Mouse (Mus musculus) embryonic facial prominence, embryonic 11.5 days (tissue): Measurements from ENCODE around the gene Taar3. TPM values are rescaled to one million over a fixed set of nuclear protein-coding genes. Genes with fewer than 3 reads are reported as not detected.

Experiments
- ATAC-seq: fragments of 200-750 bp; cut with Nextera tagmentation; replicated peaks from 2 replicates; pipeline ENCODE4 v1.8.0; 2017; ENCODE audit warnings: low read depth; ENCODE audit not compliant: insufficient number of reproducible peaks, low FRiP score, low TSS enrichment
- DNase-seq: peaks from one replicate; pipeline ENCODE4 v3.0.0-alpha.2; 2015; ENCODE audit warnings: low spot score
- H3K27ac ChIP-seq: fragments of 300-500 bp; sonication (generic); replicated peaks from 2 replicates; pipeline ENCODE4 v1.5.1; 2014; ENCODE audit warnings: mild to moderate bottlenecking, low read depth, low read length, control low read depth
- H3K27me3 ChIP-seq: fragments of 300-500 bp; sonication (generic); 2 replicates; pipeline ENCODE4 v1.6.1; 2014; ENCODE audit warnings: mild to moderate bottlenecking, low read length, moderate library complexity, mixed read lengths; ENCODE audit not compliant: control insufficient read depth, insufficient read depth
- H3K36me3 ChIP-seq: fragments of 300-500 bp; sonication (generic); replicated peaks from 2 replicates; pipeline ENCODE4 v1.6.1; 2014; ENCODE audit warnings: low read depth, mild to moderate bottlenecking, low read length, moderate library complexity, mixed read lengths; ENCODE audit not compliant: control insufficient read depth, insufficient read depth
- H3K4me1 ChIP-seq: fragments of 300-500 bp; sonication (generic); 2 replicates; pipeline ENCODE4 v1.6.1; 2014; ENCODE audit warnings: low read length, mixed read lengths; ENCODE audit not compliant: control insufficient read depth, insufficient read depth
- H3K4me2 ChIP-seq: fragments of 300-500 bp; sonication (generic); 2 replicates; pipeline ENCODE4 v1.6.1; 2014; ENCODE audit warnings: low read depth, mild to moderate bottlenecking, control low read depth, low read length, moderate library complexity
- H3K4me3 ChIP-seq: fragments of 300-500 bp; sonication (generic); 2 replicates; pipeline ENCODE4 v1.5.1; 2014; ENCODE audit warnings: low read depth, low read length, control low read depth
- H3K9ac ChIP-seq: fragments of 300-500 bp; sonication (generic); replicated peaks from 2 replicates; pipeline ENCODE4 v1.6.1; 2014; ENCODE audit warnings: mild to moderate bottlenecking, control low read depth, low read length
- H3K9me3 ChIP-seq: fragments of 300-500 bp; sonication (generic); replicated peaks from 2 replicates; pipeline ENCODE4 v1.6.1; 2016; ENCODE audit warnings: mild to moderate bottlenecking, low read length, inconsistent platforms, mixed read lengths; ENCODE audit not compliant: control insufficient read depth
- WGBS: fragments of 180-500 bp; shearing (Covaris S2); extraction: QIAGEN DNeasy Blood & Tissue Kit; methylation state at CpG from one replicate; pipeline ENCODE4 v1.1.7; 2014; 5-methylcytosine and 5-hydroxymethylcytosine counted together
- polyA plus RNA-seq: library from polyadenylated mRNA; unstranded; fragments of >200 nt; fragmentation: Nextera tagmentation; extraction: Ambion mirVana; gene quantifications from 2 replicates; pipeline ENCODE4 v1.2.1, GENCODE M21; 2014

The Taar3 gene
- polyA plus RNA-seq: not detected in 2 replicates

DNA sequence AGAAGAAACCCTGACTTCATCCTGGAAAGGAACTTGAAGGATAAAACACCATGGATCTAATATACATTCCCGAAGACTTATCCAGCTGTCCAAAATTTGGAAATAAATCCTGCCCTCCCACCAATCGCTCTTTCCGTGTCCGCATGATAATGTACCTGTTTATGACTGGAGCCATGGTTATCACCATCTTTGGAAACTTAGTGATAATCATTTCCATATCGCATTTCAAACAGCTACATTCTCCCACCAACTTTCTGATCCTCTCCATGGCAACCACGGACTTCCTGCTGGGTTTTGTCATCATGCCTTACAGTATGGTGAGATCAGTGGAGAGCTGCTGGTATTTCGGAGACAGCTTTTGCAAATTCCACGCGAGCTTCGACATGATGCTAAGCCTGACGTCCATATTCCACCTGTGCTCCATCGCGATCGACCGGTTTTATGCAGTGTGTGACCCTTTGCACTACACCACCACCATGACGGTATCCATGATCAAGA, at the start of gene Taar3:
Gene Taar3, plus strand, starts transcription at position 51 of the 498 bp plus-strand sequence.
- H3K27me3 ChIP-seq: no peaks in the 10 kb centered on the region
- 85% methylated on average over 16 of the region's 16 CpGs for WGBS
- no peak for ATAC-seq

DNA sequence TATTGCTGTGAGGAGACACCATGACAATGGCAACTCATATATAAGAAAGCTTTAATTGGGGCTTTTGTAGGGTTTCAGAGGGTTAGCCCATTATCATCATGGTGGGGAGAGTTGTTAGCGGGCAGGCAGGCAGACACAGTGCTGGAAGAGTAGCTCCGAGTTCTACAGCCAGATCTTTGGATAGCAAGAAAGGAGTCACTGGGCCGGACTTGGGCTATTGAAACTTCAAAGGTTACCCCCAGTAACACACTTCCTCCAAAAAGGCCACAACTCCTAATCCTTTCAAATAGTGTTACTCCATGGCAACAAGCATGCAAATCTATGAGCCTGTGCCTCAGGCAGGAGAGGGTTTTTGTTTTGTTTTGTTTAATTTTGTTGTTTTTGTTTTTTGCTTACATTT, 48.2 kb upstream of the Taar3 start:
- 80% methylated on average over 3 of the region's 3 CpGs for WGBS
- Histone ChIP-seq H3K27me3 (no peaks in the 10 kb centered on the region), H3K9me3 (no peaks in the 10 kb centered on the region), H3K36me3 (no peaks in the 10 kb centered on the region), H3K9ac (no peak overlapping the region), H3K4me2 (no peak overlapping the region), H3K27ac (no peak overlapping the region), H3K4me3 (no peak overlapping the region), H3K4me1 (no peaks in the 10 kb centered on the region)
- ATAC-seq: no peak
- no peak for DNase-seq

More for the DNA sequence above, at the start of gene Taar3:
- Histone ChIP-seq H3K36me3 (no peaks in the 10 kb centered on the region), H3K4me2 (no peak within 1 kb of the TSS), H3K27ac (no peak within 1 kb of the TSS), H3K9ac (no peak within 1 kb of the TSS), H3K9me3 (no peaks in the 10 kb centered on the region), H3K4me3 (no peak within 1 kb of the TSS), H3K4me1 (no peaks in the 10 kb centered on the region)
- DNase-seq: no peak

DNA sequence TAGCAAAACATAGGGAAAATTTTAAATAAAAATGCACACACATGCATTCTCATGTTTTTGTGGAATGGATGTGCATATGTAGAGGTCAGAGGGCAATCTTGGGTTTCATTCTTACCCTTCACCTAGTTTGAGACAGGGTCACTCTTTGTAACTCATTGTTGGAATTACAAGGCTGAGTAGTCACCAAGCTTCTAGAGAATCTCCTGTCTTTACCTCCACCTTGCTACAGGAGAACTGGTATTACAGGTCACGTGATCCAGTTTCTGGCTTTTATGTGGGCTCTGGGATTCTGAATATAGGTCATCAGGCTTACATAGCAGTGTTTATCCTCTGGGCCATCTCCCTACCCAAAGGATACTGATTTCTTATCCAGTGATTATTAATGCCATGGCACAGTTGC, 43.7 kb upstream of the Taar3 start:
- Histone ChIP-seq H3K4me2 (no peak overlapping the region), H3K36me3 (no peaks in the 10 kb centered on the region), H3K27me3 (no peaks in the 10 kb centered on the region), H3K27ac (no peak overlapping the region), H3K4me1 (no peaks in the 10 kb centered on the region), H3K9ac (no peak overlapping the region), H3K9me3 (no peaks in the 10 kb centered on the region), H3K4me3 (no peak overlapping the region)
- ATAC-seq (no peak), DNase-seq (no peak)
- 91% methylated on average over 1 of the region's 1 CpGs for whole genome bisulfite sequencing

DNA sequence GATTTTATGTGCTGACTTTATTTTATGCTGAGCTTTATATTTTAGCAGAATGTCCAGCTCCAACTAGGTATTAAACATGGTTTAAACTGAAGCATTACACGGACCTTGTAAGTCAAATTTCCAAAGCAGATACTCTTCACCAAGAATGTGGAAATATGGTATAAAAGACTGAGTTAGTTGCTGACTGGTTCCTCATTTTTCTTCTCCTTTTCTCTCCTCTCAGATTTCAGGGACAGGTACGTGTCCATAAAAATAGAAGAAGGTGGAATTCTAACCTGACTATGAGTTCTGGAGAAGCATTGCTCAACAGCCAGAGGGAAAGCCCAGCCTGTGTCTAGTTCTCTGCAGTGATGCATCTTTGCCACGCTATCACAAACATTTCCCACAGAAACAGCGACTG, 29.3 kb upstream of the Taar3 start, which contains the start of gene Taar1:
Gene Taar1, plus strand, starts transcription at position 301 of the 400 bp plus-strand sequence.
- DNase-seq (no peak), ATAC-seq (no peak)
- Histone ChIP-seq H3K9me3 (no peaks in the 10 kb centered on the region), H3K4me1 (no peaks in the 10 kb centered on the region), H3K27ac (no peak within 1 kb of the TSS), H3K4me3 (no peak within 1 kb of the TSS), H3K36me3 (no peaks in the 10 kb centered on the region), H3K9ac (no peak within 1 kb of the TSS), H3K27me3 (no peaks in the 10 kb centered on the region), H3K4me2 (no peak within 1 kb of the TSS)
- 84% methylated on average over 4 of the region's 4 CpGs for WGBS

DNA sequence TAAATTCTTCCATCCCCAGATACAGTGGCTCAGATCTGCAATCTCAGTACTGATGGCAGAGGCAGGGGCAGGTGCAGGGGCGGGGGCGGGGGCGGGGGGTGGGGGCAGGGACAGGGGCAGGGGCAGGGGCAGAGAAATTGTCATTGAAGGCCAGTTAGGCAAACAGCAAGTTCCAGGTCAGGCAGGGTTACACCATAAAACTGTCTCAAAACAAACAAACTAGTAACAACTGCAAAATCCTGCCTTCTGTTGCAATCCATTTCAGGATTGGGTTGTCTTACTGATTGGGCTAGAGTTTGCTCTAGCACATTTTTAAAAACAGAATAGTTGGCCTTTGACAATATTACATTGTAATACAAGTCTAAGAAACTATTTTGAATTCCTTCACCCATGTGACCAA, 26.9 kb upstream of the Taar3 start:
- DNase-seq (no peak), ATAC-seq (no peak)
- Histone ChIP-seq H3K4me2 (no peak overlapping the region), H3K4me1 (no peaks in the 10 kb centered on the region), H3K27me3 (no peaks in the 10 kb centered on the region), H3K4me3 (no peak overlapping the region), H3K36me3 (no peaks in the 10 kb centered on the region), H3K27ac (no peak overlapping the region), H3K9me3 (no peaks in the 10 kb centered on the region), H3K9ac (no peak overlapping the region)
- WGBS: 70% methylated on average over 3 of the region's 3 CpGs

DNA sequence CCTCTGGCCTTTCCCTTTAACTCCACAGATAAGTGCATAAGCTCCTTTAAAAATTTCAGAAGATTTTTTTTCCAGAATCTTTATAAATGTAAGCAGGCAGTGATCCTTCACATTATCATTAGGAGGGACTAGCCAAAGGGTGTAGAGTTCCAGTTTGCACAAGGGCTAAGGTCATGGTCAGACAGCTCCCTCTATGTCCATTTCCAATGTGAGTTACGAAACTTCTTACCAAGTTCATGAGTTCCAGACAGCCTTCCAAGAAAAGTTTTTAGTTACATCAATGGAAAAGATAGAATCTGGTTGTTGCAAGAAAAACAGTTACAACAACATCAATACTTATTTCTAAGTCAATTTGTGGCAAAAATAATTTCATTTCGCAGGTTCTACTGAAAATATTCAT, 25.4 kb upstream of the Taar3 start:
- Histone ChIP-seq H3K36me3 (no peaks in the 10 kb centered on the region), H3K27ac (no peak overlapping the region), H3K4me3 (no peak overlapping the region), H3K9me3 (no peaks in the 10 kb centered on the region), H3K4me2 (no peak overlapping the region), H3K27me3 (no peaks in the 10 kb centered on the region), H3K9ac (no peak overlapping the region), H3K4me1 (no peaks in the 10 kb centered on the region)
- no peak for ATAC-seq
- no peak for DNase-seq
- 79% methylated on average over 2 of the region's 2 CpGs for WGBS

DNA sequence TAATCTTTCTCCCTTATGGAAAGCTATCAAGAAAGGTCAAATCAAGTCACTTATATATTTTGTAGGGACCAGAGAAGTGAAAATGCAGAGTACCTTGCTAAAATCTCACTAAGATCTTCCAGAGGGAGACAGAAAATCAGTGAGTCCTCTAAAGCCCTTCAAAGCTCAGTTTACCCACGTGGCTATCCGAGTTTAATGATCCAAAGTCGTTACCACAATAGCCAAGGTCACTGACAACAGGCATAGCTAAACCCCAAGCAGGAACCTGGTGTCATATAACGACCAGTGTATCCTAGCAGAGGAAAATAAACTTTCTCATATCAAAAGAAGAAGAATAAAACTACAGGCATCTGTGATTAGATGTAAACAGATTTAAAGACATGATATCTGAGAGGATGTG, 11.7 kb upstream of the Taar3 start:
- H3K4me2 ChIP-seq: no peak overlapping the region
- DNase-seq (no peak), ATAC-seq (no peak)
- H3K4me1 ChIP-seq: no peaks in the 10 kb centered on the region
- no peak overlapping the region for H3K27ac ChIP-seq
- WGBS: 42% methylated on average over 4 of the region's 4 CpGs
- no peak overlapping the region for H3K4me3 ChIP-seq
- H3K9me3 ChIP-seq: no peaks in the 10 kb centered on the region
- no peaks in the 10 kb centered on the region for H3K27me3 ChIP-seq
- H3K9ac ChIP-seq: no peak overlapping the region
- H3K36me3 ChIP-seq: no peaks in the 10 kb centered on the region

DNA sequence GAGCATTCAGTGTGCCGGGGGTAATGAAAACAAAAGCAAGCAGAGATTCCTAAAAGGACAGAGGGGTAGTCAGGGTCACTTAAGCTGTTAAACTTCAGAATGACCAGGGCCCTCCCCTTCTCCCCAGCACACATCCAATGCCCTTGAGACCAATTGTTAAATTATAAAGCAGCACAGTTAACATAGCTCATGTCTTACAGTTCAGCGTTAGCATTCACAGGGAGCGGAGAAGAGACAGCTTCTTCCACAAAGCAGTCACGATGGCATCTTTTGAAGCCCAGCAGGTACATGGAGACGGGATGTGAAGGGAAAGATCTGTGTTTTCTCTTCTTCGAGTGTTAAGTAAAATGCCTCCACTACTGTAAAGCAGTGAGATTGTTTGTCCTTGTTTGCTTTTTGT, 11.0 kb upstream of the Taar3 start, which contains the start of gene Taar2:
Gene Taar2, plus strand, starts transcription at position 261 of the 400 bp plus-strand sequence.
- ATAC-seq: no peak

More for the DNA sequence above, 11.0 kb upstream of the Taar3 start, which contains the start of gene Taar2:
- Histone ChIP-seq H3K9me3 (no peaks in the 10 kb centered on the region), H3K4me2 (no peak within 1 kb of the TSS), H3K4me3 (no peak within 1 kb of the TSS), H3K4me1 (no peaks in the 10 kb centered on the region), H3K27ac (no peak within 1 kb of the TSS), H3K9ac (no peak within 1 kb of the TSS), H3K27me3 (no peaks in the 10 kb centered on the region), H3K36me3 (no peaks in the 10 kb centered on the region)
- no peak for DNase-seq
- 58% methylated on average over 6 of the region's 6 CpGs for WGBS
